Mouse (Mus musculus) C2C12 (cell line): ENCODE data around the gene Snx27.

Source experiments
- CEBPB ChIP-seq: IDR thresholded peaks from one replicate; pipeline ENCODE4 v1.6.1; 2011; ENCODE audit warnings: low read depth, mild to moderate bottlenecking, control low read depth, moderate library complexity
- CTCF ChIP-seq: IDR thresholded peaks from one replicate; pipeline ENCODE4 v1.5.1; 2011; ENCODE audit not compliant: control insufficient read depth, insufficient read depth, insufficient read length
- FOSL1 ChIP-seq: IDR thresholded peaks from one replicate; pipeline ENCODE4 v1.8.0; 2011; ENCODE audit warnings: mild to moderate bottlenecking, low read length; ENCODE audit not compliant: poor library complexity, insufficient read depth, severe bottlenecking
- MAX ChIP-seq: IDR thresholded peaks from one replicate; pipeline ENCODE4 v1.6.1; 2011; ENCODE audit warnings: mild to moderate bottlenecking, control low read depth
- MYOD1 ChIP-seq: IDR thresholded peaks from one replicate; pipeline ENCODE4 v1.6.1; 2011; ENCODE audit warnings: low read depth; ENCODE audit not compliant: control insufficient read depth, insufficient read length
- MYOG ChIP-seq: IDR thresholded peaks from one replicate; pipeline ENCODE4 v1.6.1; 2011; ENCODE audit not compliant: control insufficient read depth, insufficient read length; ENCODE audit errors: extremely low read depth
- USF1 ChIP-seq: IDR thresholded peaks from one replicate; pipeline ENCODE4 v1.6.1; 2011; ENCODE audit warnings: low read depth, mild to moderate bottlenecking, control low read depth, moderate library complexity

GRCm38 (mm10) chr3:94473567-94474232 lies 108.8 kb downstream of the Snx27 start:
- TF ChIP-seq MYOG (no peak), CTCF (no peak), MAX (no peak), FOSL1 (no peak), MYOD1 (no peak), USF1 (no peak), CEBPB (no peak)
